Mouse (Mus musculus) frontal cortex, postnatal 36 days (tissue): Measurements from ENCODE around the gene Gdpd2.
A peak's percentile ranks its signal among the peaks of the same experiment; 100 is the strongest.

Source experiments
- DNase-seq, 2 experiments: peaks; one replicate each; pipeline ENCODE4 v3.0.0; 2022; ENCODE audit warnings: low spot score in 2 of 2

Gdpd2 gene

DNA sequence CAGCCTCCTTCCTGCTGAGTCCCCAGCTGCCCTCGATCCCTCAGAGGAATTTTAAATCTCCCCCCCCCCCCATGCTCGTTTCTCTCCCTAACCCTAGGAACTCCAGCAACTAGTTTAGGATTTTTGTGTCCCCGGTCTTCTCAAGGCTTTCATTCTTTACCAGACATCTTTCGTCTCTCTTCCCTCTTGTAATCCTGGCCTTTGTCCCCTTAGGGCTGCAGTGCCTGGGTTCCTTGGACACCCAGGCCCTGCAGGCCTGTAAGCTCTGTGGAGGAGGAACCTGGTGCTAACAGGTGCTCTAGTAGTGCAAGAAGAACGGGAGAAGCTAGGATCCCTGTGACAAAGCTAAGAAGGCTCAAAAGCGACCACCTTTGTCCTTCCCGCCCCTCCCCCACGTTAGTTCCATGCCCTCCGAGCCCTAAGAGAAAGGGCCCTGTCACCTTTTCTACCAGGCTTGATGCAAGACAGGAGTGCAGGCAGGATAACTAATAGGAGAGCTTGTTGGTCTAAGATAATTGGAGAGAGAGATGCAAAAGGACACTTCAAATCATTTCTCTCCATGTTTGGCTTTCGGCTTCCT is 48.1 kb downstream of the Gdpd2 start:
- DNase-seq: peak in 1 of 2 experiments; percentile 0

DNA sequence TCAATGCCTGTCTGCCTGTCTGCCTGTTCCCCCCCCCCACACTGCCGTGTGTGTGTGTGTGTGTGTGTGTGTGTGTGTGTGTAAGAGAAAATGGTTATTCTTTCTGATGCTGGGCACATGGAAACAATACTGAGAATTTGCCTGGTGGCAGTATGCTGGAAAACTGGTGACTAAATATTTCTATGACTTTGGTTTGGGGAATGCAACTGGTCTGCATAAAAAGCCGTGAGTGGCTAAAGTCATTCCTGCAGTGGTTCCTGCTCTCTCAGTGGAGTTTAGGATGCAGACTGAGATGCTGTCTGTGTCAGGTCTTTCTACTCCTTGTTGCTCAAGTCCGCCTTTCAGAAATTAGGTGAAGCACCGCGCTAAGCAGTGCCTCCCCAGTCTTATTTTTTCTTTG is 48.7 kb downstream of the Gdpd2 start:
- no peak for DNase-seq
